Mouse (Mus musculus): ENCODE measurements around the gene Hist1h1a.

- TF ChIP-seq CTCF (IDR thresholded peaks at IDR 0.05; ENCODE audit: extremely low read depth, insufficient read depth, insufficient read length, insufficient replicate concordance) = no peak
- no peak for TF ChIP-seq POLR2A (IDR thresholded peaks at IDR 0.05; ENCODE audit: low read depth, low read length)
Measured at GRCm38 (mm10) chr13:23759916-23760239, 3.6 kb upstream of the Hist1h1a start.
